Mouse (Mus musculus) forebrain, embryonic 14.5 days (tissue): Measurements from ENCODE around the gene Olfr556. TPM values are rescaled to one million over a fixed set of nuclear protein-coding genes. Genes with fewer than 3 reads are reported as not detected.

ENCODE experiments used
- polyA plus RNA-seq: library from polyadenylated mRNA; unstranded; fragments of >200 nt; fragmentation: Nextera tagmentation; extraction: Ambion mirVana; gene quantifications from 2 replicates; pipeline ENCODE4 v1.2.1, GENCODE M21; 2014

Gene Olfr556
- polyA plus RNA-seq, 1 experiment from 2014 or later = not detected

Other genes with a start within 250 kb of the Olfr556 start
- gene Rrm1, start 223.2 kb upstream of the Olfr556 start, polyA plus RNA-seq = 96.7 and 98.6 TPM in 2 replicates
- 0.46 TPM in 1 of 2 replicates, not detected in the other for gene Olfr543, start 183.2 kb upstream of the Olfr556 start, polyA plus RNA-seq
- 0.09 TPM in 1 of 2 replicates, not detected in the other for gene Olfr544, start 176.6 kb upstream of the Olfr556 start, polyA plus RNA-seq
- gene Olfr545, start 165.3 kb upstream of the Olfr556 start, polyA plus RNA-seq = 0.23 TPM in 1 of 2 replicates, not detected in the other
- not detected in 2 replicates for gene Olfr547, start 130.2 kb upstream of the Olfr556 start, polyA plus RNA-seq
- gene Olfr548-ps1, start 124.0 kb upstream of the Olfr556 start, polyA plus RNA-seq = not detected in 2 replicates
- gene Olfr549, start 115.0 kb upstream of the Olfr556 start, polyA plus RNA-seq = not detected in 2 replicates
- gene Trim21, start 99.4 kb upstream of the Olfr556 start, polyA plus RNA-seq = not detected in 2 replicates
- not detected in 2 replicates for gene Olfr550, start 93.5 kb upstream of the Olfr556 start, polyA plus RNA-seq
- not detected in 2 replicates for gene Olfr551, start 73.0 kb upstream of the Olfr556 start, polyA plus RNA-seq
- not detected in 2 replicates for gene Olfr552, start 67.1 kb upstream of the Olfr556 start, polyA plus RNA-seq
- not detected in 2 replicates for gene Olfr553, start 46.7 kb upstream of the Olfr556 start, polyA plus RNA-seq
- not detected in 2 replicates for gene Olfr554, start 26.5 kb upstream of the Olfr556 start, polyA plus RNA-seq
- gene Olfr555, start 6.1 kb upstream of the Olfr556 start, polyA plus RNA-seq = not detected in 2 replicates
- 4.4 and 5.8 TPM in 2 replicates for gene Trim68, start 22.4 kb downstream of the Olfr556 start, polyA plus RNA-seq
- not detected in 2 replicates for gene Olfr557, start 31.0 kb downstream of the Olfr556 start, polyA plus RNA-seq
- gene Olfr558, start 37.3 kb downstream of the Olfr556 start, polyA plus RNA-seq = not detected in 2 replicates
- gene Olfr33, start 54.2 kb downstream of the Olfr556 start, polyA plus RNA-seq = not detected in 2 replicates
- not detected in 2 replicates for gene Olfr559, start 62.6 kb downstream of the Olfr556 start, polyA plus RNA-seq
- gene Olfr560, start 94.5 kb downstream of the Olfr556 start, polyA plus RNA-seq = not detected in 2 replicates
- gene Olfr78, start 94.6 kb downstream of the Olfr556 start, polyA plus RNA-seq = 0.06 TPM in 1 of 2 replicates, not detected in the other
- not detected in 2 replicates for gene Olfr561, start 106.3 kb downstream of the Olfr556 start, polyA plus RNA-seq
- gene Olfr564, start 138.6 kb downstream of the Olfr556 start, polyA plus RNA-seq = not detected in 2 replicates
- gene Olfr566, start 193.9 kb downstream of the Olfr556 start, polyA plus RNA-seq = not detected in 2 replicates
- not detected in 2 replicates for gene Olfr568, start 212.2 kb downstream of the Olfr556 start, polyA plus RNA-seq
- gene Olfr569, start 226.0 kb downstream of the Olfr556 start, polyA plus RNA-seq = not detected in 2 replicates
- 0.15 TPM in 1 of 2 replicates, not detected in the other for gene Olfr570, start 229.7 kb downstream of the Olfr556 start, polyA plus RNA-seq